Mouse (Mus musculus) stomach, embryonic 14.5 days (tissue): Measurements from ENCODE around the gene Cphx1. TPM values are rescaled to one million over a fixed set of nuclear protein-coding genes. Genes with fewer than 3 reads are reported as not detected.
"Not testable (repeated sequence)": the region's sequence is repeated elsewhere in the genome, so short reads cannot be mapped to it uniquely, and the experiment has no call there.

Experiments used
- ATAC-seq: fragments of 200-750 bp; cut with Nextera tagmentation; 2 replicates; pipeline ENCODE4 v1.8.0; 2017; ENCODE audit warnings: low read depth, moderate TSS enrichment; ENCODE audit not compliant: insufficient number of reproducible peaks, insufficient read depth, low FRiP score
- H3K27ac ChIP-seq: fragments of 300-500 bp; sonication (generic); 2 replicates; pipeline ENCODE4 v1.5.1; 2014; ENCODE audit warnings: mild to moderate bottlenecking, low read length, moderate library complexity, mixed read lengths
- H3K27me3 ChIP-seq: fragments of 300-500 bp; sonication (generic); 2 replicates; pipeline ENCODE4 v1.6.1; 2014; ENCODE audit warnings: low read length, control low read depth, mixed read lengths; ENCODE audit not compliant: control insufficient read depth, insufficient read depth
- H3K36me3 ChIP-seq: fragments of 300-500 bp; sonication (generic); 2 replicates; pipeline ENCODE4 v1.6.1; 2014; ENCODE audit warnings: mild to moderate bottlenecking, control low read depth, low read length, moderate library complexity, mixed read lengths; ENCODE audit not compliant: control insufficient read depth, insufficient read depth
- H3K4me1 ChIP-seq: fragments of 300-500 bp; sonication (generic); 2 replicates; pipeline ENCODE4 v1.6.1; 2014; ENCODE audit warnings: low read length, control low read depth, mixed read lengths; ENCODE audit not compliant: control insufficient read depth, insufficient read depth
- H3K4me2 ChIP-seq: fragments of 300-500 bp; sonication (generic); replicated peaks from 2 replicates; pipeline ENCODE4 v1.6.1; 2014; ENCODE audit warnings: low read depth, low read length, control low read depth
- H3K4me3 ChIP-seq: fragments of 300-500 bp; sonication (generic); 2 replicates; pipeline ENCODE4 v1.5.1; 2014; ENCODE audit warnings: low read depth, low read length, control low read depth
- H3K9ac ChIP-seq: fragments of 300-500 bp; sonication (generic); replicated peaks from 2 replicates; pipeline ENCODE4 v1.6.1; 2014; ENCODE audit warnings: low read depth, mild to moderate bottlenecking, control low read depth, low read length, moderate library complexity, mixed read lengths
- H3K9me3 ChIP-seq: fragments of 300-500 bp; sonication (generic); 2 replicates; pipeline ENCODE4 v1.6.1; 2016; ENCODE audit warnings: low read depth, low read length, control low read depth; ENCODE audit not compliant: control insufficient read depth
- WGBS: fragments of 180-500 bp; shearing (Covaris S2); extraction: QIAGEN DNeasy Blood & Tissue Kit; methylation state at CpG from one replicate; pipeline ENCODE4 v1.1.7; 2014; 5-methylcytosine and 5-hydroxymethylcytosine counted together
- polyA plus RNA-seq: library from polyadenylated mRNA; unstranded; fragments of >200 nt; fragmentation: Nextera tagmentation; extraction: Ambion mirVana; gene quantifications from 2 replicates; pipeline ENCODE4 v1.2.1, GENCODE M21; 2014

Cphx1 gene
- 0.20 and 0.29 TPM in 2 replicates for polyA plus RNA-seq

DNA sequence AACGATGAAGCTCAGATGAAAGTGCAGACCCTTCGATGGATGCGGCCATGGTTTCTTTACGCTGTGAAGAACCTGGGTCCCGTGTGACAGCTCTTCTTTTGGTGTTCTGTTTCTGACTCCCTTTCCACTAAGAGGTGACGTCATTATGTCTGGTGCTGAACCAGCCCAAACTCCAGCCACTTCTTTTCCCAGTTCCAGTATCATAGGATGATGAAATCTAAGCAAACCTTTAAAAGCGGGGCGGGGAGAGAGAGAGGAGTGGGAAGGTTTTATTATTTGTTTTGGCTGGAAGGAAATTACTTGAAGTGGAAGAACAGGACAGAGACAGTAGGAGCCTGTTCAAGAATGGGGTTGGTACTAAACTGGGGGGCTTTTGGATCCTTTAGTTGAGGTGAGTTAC, at the start of gene Cphx1:
Gene Cphx1, plus strand, starts transcription at position 301 of the 400 bp plus-strand sequence.
- H3K27me3 ChIP-seq, ATAC-seq, H3K27ac ChIP-seq, H3K9me3 ChIP-seq, H3K9ac ChIP-seq, H3K4me2 ChIP-seq, H3K4me1 ChIP-seq, H3K4me3 ChIP-seq, H3K36me3 ChIP-seq: not testable (repeated sequence)
- WGBS: no CpG with 5 or more reads among the region's 8 CpGs

DNA sequence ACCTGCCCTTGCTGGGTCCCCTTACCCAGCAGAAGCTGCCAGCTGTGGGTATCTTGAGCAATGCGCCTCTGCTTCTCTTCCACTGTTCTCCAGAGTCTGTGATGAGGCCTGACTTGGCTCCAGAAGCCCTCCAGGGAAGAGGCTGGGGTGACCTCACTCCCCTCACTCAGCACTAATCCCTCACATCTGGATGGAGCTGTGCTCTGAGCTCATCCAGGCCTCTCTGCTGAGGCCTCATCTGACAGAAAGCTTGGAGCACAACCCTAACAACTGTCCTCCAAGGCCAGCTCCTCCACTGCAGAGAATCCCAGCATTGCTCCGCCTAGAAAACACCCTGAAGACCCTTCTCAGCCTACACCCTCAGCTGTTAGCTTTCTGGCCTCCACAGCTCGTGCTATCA, 43.5 kb upstream of the Cphx1 start:
- WGBS: no CpG with 5 or more reads among the region's 3 CpGs

DNA sequence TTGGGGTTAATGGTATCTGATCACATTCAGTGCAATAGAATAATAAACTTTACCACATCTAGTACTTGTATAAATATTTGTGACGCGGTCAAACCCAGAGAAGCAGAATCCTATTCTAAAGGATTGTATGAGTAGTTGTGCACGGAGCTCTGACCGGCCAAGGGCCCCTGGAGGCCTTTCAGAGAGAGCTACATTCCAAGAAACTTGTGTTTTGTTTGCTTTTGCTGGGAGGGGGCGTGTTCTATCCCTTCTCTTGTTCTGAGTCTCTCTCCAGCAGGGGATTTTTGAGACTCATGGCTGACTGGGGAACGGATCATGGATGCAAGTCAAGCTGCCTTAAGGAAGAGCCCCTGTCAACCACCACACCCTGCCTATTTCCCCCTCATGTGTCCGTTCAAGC, 42.4 kb upstream of the Cphx1 start:
- not testable (repeated sequence) for H3K27me3 ChIP-seq, H3K4me2 ChIP-seq, H3K4me3 ChIP-seq, H3K9me3 ChIP-seq, H3K36me3 ChIP-seq, H3K9ac ChIP-seq, H3K27ac ChIP-seq, ATAC-seq, H3K4me1 ChIP-seq
- WGBS: no CpG with 5 or more reads among the region's 7 CpGs

More for the DNA sequence above, 43.5 kb upstream of the Cphx1 start:
- not testable (repeated sequence) for H3K4me3 ChIP-seq, H3K4me1 ChIP-seq, H3K4me2 ChIP-seq, H3K27ac ChIP-seq, H3K9me3 ChIP-seq, H3K27me3 ChIP-seq, H3K9ac ChIP-seq, H3K36me3 ChIP-seq
- peak; percentile 81; the same call in 1 of the 2 replicates for ATAC-seq

DNA sequence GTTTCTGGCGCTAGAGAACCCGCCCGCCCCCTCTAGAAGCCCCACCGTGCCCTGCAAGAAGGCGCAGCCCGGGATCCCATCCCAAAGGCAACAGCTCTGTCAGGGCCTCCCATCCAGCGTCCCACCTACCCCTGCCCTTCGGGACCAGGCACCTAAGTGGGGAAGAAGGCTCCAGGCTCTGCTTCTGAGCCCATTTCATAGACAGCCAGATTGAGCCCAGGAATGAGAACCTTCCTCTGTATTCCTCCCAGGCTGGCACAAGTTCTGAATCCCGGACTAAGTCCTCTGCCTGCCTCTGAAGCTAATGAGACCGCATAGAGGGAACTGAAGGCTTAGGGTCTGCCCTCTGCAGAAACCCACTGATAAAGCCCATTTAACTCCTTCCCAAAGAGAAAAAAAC, 35.1 kb upstream of the Cphx1 start, which contains the start of gene Plac9a:
Gene Plac9a, minus strand, starts transcription at position 101 of the 400 bp plus-strand sequence.
- H3K4me1 ChIP-seq, ATAC-seq: not testable (repeated sequence)
- WGBS: no CpG with 5 or more reads among the region's 10 CpGs

DNA sequence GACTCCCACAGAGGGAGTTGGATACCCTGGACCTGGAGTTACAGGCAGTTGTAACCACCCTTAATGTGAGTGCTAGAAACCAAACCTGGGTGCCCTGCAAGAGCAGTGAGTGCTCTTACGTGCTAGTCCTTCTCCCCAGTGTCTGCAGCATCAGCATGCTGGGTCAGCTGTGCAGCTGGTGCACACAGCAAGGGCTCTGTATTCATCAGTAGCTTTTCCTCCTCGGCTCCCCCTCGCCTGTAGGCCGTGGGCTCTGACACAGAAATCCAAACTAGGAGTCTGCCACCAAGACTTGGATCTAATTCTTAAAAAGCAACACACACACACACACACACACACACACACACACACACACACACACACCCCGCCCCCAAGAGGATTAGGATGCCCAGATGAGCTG, 32.9 kb upstream of the Cphx1 start:
- not testable (repeated sequence) for H3K36me3 ChIP-seq, H3K9ac ChIP-seq, H3K4me1 ChIP-seq, ATAC-seq, H3K27ac ChIP-seq, H3K4me3 ChIP-seq, H3K27me3 ChIP-seq, H3K9me3 ChIP-seq, H3K4me2 ChIP-seq
- WGBS: no CpG with 5 or more reads among the region's 5 CpGs

More for the DNA sequence above, 35.1 kb upstream of the Cphx1 start, which contains the start of gene Plac9a:
- H3K36me3 ChIP-seq, H3K9ac ChIP-seq, H3K27ac ChIP-seq, H3K4me2 ChIP-seq, H3K27me3 ChIP-seq, H3K9me3 ChIP-seq, H3K4me3 ChIP-seq: not testable (repeated sequence)

DNA sequence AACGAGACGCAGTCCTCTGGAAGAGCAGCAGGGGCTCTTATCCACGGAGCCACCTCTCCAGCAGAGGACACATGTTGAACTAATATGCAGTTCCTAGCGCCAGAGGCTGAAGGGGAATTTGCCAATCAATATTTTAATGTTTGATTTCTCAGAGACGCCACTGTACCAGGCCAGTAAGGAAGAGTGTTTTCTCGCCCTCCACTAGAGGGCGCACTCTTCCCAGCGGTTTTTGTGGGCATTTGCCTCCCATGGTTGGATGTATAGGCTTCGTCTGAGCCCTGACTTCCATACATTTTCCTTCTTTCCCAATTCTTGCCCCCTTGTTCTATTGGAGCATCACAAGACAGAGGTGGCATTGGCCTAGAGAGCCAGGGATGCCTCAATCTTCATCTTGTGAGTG, 30.8 kb upstream of the Cphx1 start:
- not testable (repeated sequence) for ATAC-seq, H3K4me3 ChIP-seq, H3K36me3 ChIP-seq, H3K4me2 ChIP-seq, H3K27ac ChIP-seq, H3K27me3 ChIP-seq, H3K4me1 ChIP-seq, H3K9me3 ChIP-seq, H3K9ac ChIP-seq
- no CpG with 5 or more reads among the region's 9 CpGs for WGBS

DNA sequence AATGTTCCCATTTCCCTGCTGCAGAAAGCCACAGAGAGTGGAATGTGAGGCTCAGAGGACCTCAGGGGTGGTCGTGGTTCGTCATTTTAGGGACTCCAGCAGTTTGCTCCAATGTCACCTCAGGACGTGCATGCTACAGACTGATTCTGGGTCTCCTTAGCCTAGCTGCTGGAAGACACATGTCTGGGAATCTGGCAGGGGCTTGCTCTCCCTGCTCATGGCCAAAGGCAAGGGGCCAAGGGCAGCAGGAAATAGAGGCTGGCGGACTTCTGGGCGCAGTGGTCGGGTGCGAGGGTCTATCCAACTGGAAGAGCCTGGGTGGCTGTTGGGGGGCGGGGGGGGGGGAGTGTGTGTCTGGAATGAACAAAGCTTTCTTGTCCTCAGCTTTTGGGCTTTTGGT, 29.1 kb upstream of the Cphx1 start:
- not testable (repeated sequence) for H3K27ac ChIP-seq, H3K9me3 ChIP-seq, H3K4me2 ChIP-seq, H3K27me3 ChIP-seq, H3K9ac ChIP-seq, H3K4me3 ChIP-seq, H3K36me3 ChIP-seq, ATAC-seq, H3K4me1 ChIP-seq
- WGBS: no CpG with 5 or more reads among the region's 8 CpGs

DNA sequence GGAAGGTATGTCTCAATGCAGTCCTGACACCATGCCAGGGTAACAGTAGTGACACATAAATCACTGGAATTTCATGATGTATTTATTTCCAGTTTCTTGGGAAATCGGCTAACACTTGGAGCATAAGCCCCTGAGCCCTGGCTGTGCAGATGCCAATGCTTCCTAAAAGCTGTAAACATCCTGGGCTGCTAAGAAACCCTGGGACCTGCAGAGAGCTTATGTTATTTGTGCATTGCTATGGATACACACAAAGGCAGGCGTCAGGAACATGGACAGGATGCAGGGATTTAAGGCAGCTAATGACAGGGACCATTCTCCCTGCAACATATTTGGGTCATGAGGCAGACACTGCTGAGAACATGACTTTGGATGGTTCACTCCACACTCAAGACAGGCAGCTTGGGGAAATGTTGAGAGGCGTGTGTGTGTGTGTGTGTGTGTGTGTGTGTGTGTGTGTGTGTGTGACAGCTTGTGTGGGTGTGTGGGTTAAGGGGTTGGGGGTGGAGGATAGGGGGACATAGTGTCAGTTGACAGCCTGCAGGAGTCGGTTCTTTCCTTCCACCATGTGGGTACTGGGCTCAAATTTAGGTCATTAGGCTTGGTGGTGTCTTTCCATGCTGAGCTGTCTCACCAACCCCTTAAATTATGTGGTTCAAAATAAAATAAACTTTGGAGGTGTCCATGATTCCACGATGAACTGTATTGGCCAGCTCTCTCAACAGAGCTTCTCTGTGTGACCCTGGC, 19.5 kb upstream of the Cphx1 start:
- not testable (repeated sequence) for H3K4me2 ChIP-seq, ATAC-seq, H3K27me3 ChIP-seq, H3K9me3 ChIP-seq, H3K27ac ChIP-seq, H3K36me3 ChIP-seq, H3K4me1 ChIP-seq, H3K9ac ChIP-seq, H3K4me3 ChIP-seq
- no CpG with 5 or more reads among the region's 5 CpGs for WGBS
